Mouse (Mus musculus) macrophage (primary cell): ENCODE data around the gene Klhl5. TPM values are rescaled to one million over a fixed set of nuclear protein-coding genes. Genes with fewer than 3 reads are reported as not detected.
A peak's percentile ranks its signal among the peaks of the same experiment; 100 is the strongest.

Experiments
- H3K27ac ChIP-seq: fragments of 350-480 bp; formaldehyde crosslinking; 2 replicates; pipeline ENCODE4 v1.9.0; 2021
- H3K36me3 ChIP-seq: fragments of 350-480 bp; formaldehyde crosslinking; 2 replicates; pipeline ENCODE4 v1.9.0; 2021; ENCODE audit errors: inconsistent target
- H3K4me3 ChIP-seq: fragments of 350-480 bp; formaldehyde crosslinking; 2 replicates; pipeline ENCODE4 v1.9.0; 2021; ENCODE audit errors: inconsistent target
- H3K79me2 ChIP-seq: fragments of 350-480 bp; formaldehyde crosslinking; 2 replicates; pipeline ENCODE4 v1.9.0; 2021; ENCODE audit errors: inconsistent target
- WGBS: methylation state at CpG from one replicate; pipeline ENCODE4 v1.1.7; 2026; ENCODE audit warnings: inconsistent platforms; ENCODE audit not compliant: missing documents; 5-methylcytosine and 5-hydroxymethylcytosine counted together
- polyA plus RNA-seq: library from polyadenylated mRNA; stranded (reverse); fragments of 250-400 nt; gene quantifications from 3 replicates; pipeline ENCODE4 v1.2.4, GENCODE M21; 2018; ENCODE audit warnings: inconsistent platforms

The Klhl5 gene
- polyA plus RNA-seq, 1 experiment from 2014 or later = 46.4 TPM

- H3K36me3 ChIP-seq = no peaks in the 10 kb centered on the region
- no peaks in the 10 kb centered on the region for H3K79me2 ChIP-seq
- no peak overlapping the region for H3K4me3 ChIP-seq
- 95% methylated on average over 13 of the region's 13 CpGs for WGBS
- no peak overlapping the region for H3K27ac ChIP-seq
Observed at GRCm38 (mm10) chr5:65175918-65176484, 68.7 kb downstream of the Klhl5 start.

DNA sequence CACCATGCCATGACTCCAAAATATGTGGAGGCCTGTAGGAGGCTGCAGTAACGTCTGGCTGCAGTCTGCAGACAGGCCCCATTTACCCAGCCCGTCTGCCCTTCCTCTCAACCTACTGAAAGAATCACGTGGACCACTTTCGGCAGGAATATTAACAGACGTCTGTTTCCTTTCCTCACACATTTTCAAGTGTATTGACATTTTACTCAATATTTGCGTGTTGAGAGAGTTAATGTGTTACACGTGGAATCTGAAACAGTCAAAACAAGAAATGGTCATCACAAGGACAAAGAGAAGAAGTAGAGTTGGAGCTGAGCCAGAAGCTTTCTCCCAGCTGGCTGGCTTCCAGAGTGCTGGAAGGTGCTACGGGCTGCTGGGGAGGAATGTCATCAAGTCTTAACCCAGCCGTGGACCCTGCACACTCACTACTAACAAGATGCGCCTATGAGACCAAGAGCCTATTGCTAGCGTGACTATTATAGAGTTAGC, 69.7 kb downstream of the Klhl5 start:
- H3K4me3 ChIP-seq = no peak overlapping the region

DNA sequence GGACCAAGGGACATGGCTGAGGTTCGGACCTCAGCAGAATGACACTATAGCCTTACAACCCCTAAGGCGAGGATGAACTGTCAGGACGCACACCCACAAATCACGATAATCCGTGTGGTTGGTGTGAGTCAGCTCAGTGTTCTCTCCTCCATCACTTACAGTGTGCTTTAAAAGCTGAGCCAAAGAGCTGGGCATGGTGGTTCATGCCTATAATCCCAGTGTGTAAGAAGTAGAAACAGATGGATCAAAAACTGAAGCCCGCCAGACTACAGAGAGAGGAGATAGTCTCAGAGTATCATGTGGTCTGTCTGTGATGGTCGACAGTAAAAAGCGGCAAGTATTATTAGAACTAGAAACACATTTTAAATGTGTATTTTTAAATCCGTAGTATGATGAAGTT, 71.1 kb downstream of the Klhl5 start:
- Histone ChIP-seq H3K36me3 (no peaks in the 10 kb centered on the region), H3K4me3 (no peak overlapping the region), H3K27ac (no peak overlapping the region), H3K79me2 (no peaks in the 10 kb centered on the region)
- WGBS = 94% methylated on average over 9 of the region's 9 CpGs

More for the DNA sequence above, 69.7 kb downstream of the Klhl5 start:
- Histone ChIP-seq H3K36me3 (no peaks in the 10 kb centered on the region), H3K79me2 (no peaks in the 10 kb centered on the region), H3K27ac (no peak overlapping the region)
- WGBS = 58% methylated on average over 11 of the region's 11 CpGs

GRCm38 (mm10) chr5:65181160-65181793, 73.9 kb downstream of the Klhl5 start:
- Histone ChIP-seq H3K4me3 (no peak overlapping the region), H3K27ac (no peak overlapping the region), H3K36me3 (no peaks in the 10 kb centered on the region), H3K79me2 (no peaks in the 10 kb centered on the region)
- WGBS = 87% methylated on average over 13 of the region's 21 CpGs

DNA sequence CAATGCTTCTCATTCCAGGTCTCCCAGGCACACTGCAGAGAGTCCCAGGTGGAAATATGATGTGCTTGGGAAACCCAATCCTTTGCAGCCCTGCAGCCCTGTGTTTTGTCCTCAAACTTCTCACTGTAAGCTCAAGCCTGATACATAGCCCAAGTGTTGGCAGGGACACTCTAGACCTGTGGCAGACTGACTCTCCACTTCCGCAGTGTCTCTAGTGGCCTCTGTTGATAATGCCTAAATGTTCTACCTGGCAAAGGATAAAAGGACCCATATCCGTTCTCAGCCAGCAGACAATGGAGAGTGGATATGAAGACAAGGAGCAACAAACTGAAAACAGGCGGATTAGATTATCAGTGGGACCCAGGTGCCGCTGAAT, 74.4 kb downstream of the Klhl5 start:
- H3K36me3 ChIP-seq = no peaks in the 10 kb centered on the region
- H3K4me3 ChIP-seq = no peak overlapping the region
- no peaks in the 10 kb centered on the region for H3K79me2 ChIP-seq
- WGBS = 92% methylated on average over 4 of the region's 4 CpGs
- no peak overlapping the region for H3K27ac ChIP-seq

DNA sequence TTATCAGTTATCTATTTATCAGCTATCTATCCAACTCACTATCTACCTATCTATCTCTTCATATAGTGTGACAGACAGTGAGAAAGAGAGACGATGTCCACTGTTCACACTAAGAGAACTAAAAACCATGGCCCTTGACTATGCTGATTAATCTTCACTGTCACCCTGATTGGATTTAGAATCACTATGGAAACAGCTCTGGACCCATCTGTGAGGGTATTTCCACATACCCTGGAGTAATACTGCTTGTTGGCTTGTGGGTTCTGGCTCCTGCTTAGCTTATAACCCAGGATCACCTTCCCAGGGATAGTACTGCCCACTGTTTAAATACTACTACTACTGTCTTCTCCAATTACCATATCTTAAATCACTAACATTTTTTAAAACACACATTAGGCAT, 74.9 kb downstream of the Klhl5 start:
- Histone ChIP-seq H3K4me3 (no peak overlapping the region), H3K79me2 (no peaks in the 10 kb centered on the region), H3K36me3 (no peaks in the 10 kb centered on the region), H3K27ac (no peak overlapping the region)
- 100% methylated on average over 1 of the region's 1 CpGs for WGBS

- H3K79me2 ChIP-seq = no peaks in the 10 kb centered on the region
- 97% methylated on average over 5 of the region's 5 CpGs for WGBS
- H3K27ac ChIP-seq = no peak overlapping the region
- no peaks in the 10 kb centered on the region for H3K36me3 ChIP-seq
- no peak overlapping the region for H3K4me3 ChIP-seq
Observed at GRCm38 (mm10) chr5:65191601-65192000, 84.3 kb downstream of the Klhl5 start.

DNA sequence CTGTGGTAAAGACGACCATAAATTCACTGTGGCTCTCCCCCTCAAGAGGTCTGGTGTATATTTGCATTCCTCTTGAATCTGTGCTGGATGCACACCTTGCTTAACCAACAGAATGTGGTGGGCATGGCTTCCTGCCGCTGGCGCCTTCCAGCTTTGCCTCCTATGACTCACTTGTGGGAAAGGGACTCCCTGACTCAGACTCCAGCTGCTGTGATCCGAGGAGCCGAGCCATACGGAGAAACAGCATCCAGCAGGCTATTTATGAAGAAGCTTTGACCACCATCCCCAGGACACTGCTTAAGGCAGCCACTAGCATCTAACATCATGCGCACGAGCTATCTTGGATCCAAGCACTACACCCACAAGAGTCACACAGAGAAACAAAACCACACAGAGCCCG, 87.1 kb downstream of the Klhl5 start:
- Histone ChIP-seq H3K79me2 (no peaks in the 10 kb centered on the region), H3K36me3 (no peaks in the 10 kb centered on the region), H3K4me3 (no peak overlapping the region), H3K27ac (no peak overlapping the region)
- 74% methylated on average over 9 of the region's 9 CpGs for WGBS

DNA sequence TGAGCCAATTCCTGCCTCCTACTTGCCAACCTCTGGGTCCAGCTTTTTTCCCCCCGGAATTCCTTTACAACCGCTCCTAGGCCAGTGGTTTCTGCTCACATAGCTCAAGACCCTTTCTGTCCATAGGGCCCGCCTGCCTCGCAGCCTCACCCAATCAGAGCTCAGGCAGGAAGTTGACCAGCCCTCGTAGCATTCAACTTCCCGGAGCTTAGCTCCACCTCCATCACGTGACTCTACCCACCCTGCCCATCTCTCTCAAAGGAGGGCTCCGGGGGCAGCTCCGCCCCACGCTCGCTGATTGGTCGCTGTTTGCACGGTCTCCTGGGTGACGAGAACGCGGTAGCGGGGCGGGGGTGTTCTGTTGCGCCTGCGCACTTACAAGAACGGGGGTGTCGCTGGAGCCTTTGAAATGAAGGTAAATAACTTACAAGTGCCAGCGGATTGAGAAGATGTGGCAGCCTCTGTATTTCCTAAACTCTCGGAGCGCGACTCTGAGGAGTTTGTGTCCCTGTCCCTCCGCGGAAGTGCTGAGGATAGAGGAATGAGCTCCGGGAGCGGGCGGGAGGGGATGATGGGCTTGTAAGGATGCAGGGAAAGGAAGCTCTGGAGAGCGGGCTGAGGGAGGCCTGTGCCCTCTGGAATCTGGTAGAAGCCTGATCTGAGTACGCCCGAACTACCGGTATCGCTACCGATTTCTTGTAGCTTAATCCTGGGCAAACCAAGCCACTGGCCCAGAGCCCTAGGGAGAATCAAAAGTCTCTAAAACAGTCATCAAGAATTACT, 92.2 kb downstream of the Klhl5 start, which contains the start of gene Wdr19:
Wdr19 (plus strand) TSS at position 351 of the 783 bp plus-strand sequence.
- whole genome bisulfite sequencing = 0% methylated on average over 36 of the region's 37 CpGs
- peak within 1 kb of the TSS; percentile 82 for H3K4me3 ChIP-seq
- no peaks in the 10 kb centered on the region for H3K79me2 ChIP-seq
- H3K36me3 ChIP-seq = no peaks in the 10 kb centered on the region
- peak within 1 kb of the TSS; percentile 59 for H3K27ac ChIP-seq

GRCm38 (mm10) chr5:65204726-65205125, 97.4 kb downstream of the Klhl5 start:
- no peak overlapping the region for H3K4me3 ChIP-seq
- 91% methylated on average over 2 of the region's 2 CpGs for WGBS
- H3K36me3 ChIP-seq = no peaks in the 10 kb centered on the region
- H3K27ac ChIP-seq = no peak overlapping the region
- H3K79me2 ChIP-seq = no peaks in the 10 kb centered on the region

- no peaks in the 10 kb centered on the region for H3K36me3 ChIP-seq
- no peak overlapping the region for H3K27ac ChIP-seq
- WGBS = 52% methylated on average over 6 of the region's 7 CpGs
- H3K4me3 ChIP-seq = no peak overlapping the region
- no peaks in the 10 kb centered on the region for H3K79me2 ChIP-seq
Observed at GRCm38 (mm10) chr5:65213321-65213720, 106.0 kb downstream of the Klhl5 start.

Other genes starting within 250 kb of the Klhl5 start
- gene Tlr1, start 174.0 kb upstream of the Klhl5 start, polyA plus RNA-seq = 71.6 to 79.1 TPM (median 72.3 TPM) in 3 replicates
- 28.2 to 115 TPM (median 31.4 TPM) in 3 replicates for gene Tlr6, start 147.4 kb upstream of the Klhl5 start, polyA plus RNA-seq
- 12.5 to 16.6 TPM (median 14.3 TPM) in 3 replicates for gene Fam114a1, start 137.5 kb upstream of the Klhl5 start, polyA plus RNA-seq
- 2.7 to 3.9 TPM (median 3.8 TPM) in 3 replicates for gene Tmem156, start 15.4 kb upstream of the Klhl5 start, polyA plus RNA-seq
- gene Wdr19, start 92.2 kb downstream of the Klhl5 start, polyA plus RNA-seq = 3.1 to 7.2 TPM (median 3.9 TPM) in 3 replicates
- 28.4 to 36.3 TPM (median 35.4 TPM) in 3 replicates for gene Rfc1, start 228.1 kb downstream of the Klhl5 start, polyA plus RNA-seq
- gene Klb, start 240.8 kb downstream of the Klhl5 start, polyA plus RNA-seq = not detected in 3 replicates